Mouse (Mus musculus) neural tube, postnatal 0 days (tissue): ENCODE data around the gene Mfap4. TPM values are rescaled to one million over a fixed set of nuclear protein-coding genes. Genes with fewer than 3 reads are reported as not detected.

ENCODE experiments used
- polyA plus RNA-seq: library from polyadenylated mRNA; unstranded; fragments of >200 nt; fragmentation: Nextera tagmentation; extraction: Ambion mirVana; gene quantifications from 2 replicates; pipeline ENCODE4 v1.2.1, GENCODE M21; 2015

The Mfap4 gene
- 48.4 and 50.0 TPM in 2 replicates for polyA plus RNA-seq

GRCm38 (mm10) chr11:61484613-61485540, at the start of gene Mfap4:
Mfap4 (plus strand) TSS chr11:61485431.

GRCm38 (mm10) chr11:61494129-61494997, 9.1 kb downstream of the Mfap4 start, which contains the start of gene Mapk7:
Mapk7 (minus strand) TSS chr11:61494406.

GRCm38 (mm10) chr11:61504713-61505257, 19.6 kb downstream of the Mfap4 start, which contains the start of gene B9d1:
B9d1 (plus strand) TSS chr11:61505144.

Other genes with a start within 250 kb of the Mfap4 start
- gene Aldh3a2, start 218.0 kb upstream of the Mfap4 start, polyA plus RNA-seq, result 35.2 and 36.1 TPM in 2 replicates
- gene Slc47a2, start 142.6 kb upstream of the Mfap4 start, polyA plus RNA-seq, result 0.28 and 0.39 TPM in 2 replicates
- gene Slc47a1, start 107.1 kb upstream of the Mfap4 start, polyA plus RNA-seq, result 3.2 and 5.5 TPM in 2 replicates
- gene Rnf112, start 31.3 kb upstream of the Mfap4 start, polyA plus RNA-seq, result 28.7 and 33.7 TPM in 2 replicates
- gene Mapk7, start 9.0 kb downstream of the Mfap4 start, polyA plus RNA-seq, result 40.2 and 45.9 TPM in 2 replicates
- gene B9d1, start 19.7 kb downstream of the Mfap4 start, polyA plus RNA-seq, result 26.9 and 32.8 TPM in 2 replicates
- gene Epn2, start 94.3 kb downstream of the Mfap4 start, polyA plus RNA-seq, result 55.9 and 65.5 TPM in 2 replicates
- 8.9 and 10.3 TPM in 2 replicates for gene Grap, start 167.8 kb downstream of the Mfap4 start, polyA plus RNA-seq
- 0.03 and 0.08 TPM in 2 replicates for gene Fam83g, start 198.7 kb downstream of the Mfap4 start, polyA plus RNA-seq
- 0.15 TPM in 1 of 2 replicates, not detected in the other for gene Slc5a10, start 235.4 kb downstream of the Mfap4 start, polyA plus RNA-seq